Mouse (Mus musculus) ES-Bruce4 (cell line): ENCODE data around the gene Cse1l.

Experiments
- CTCF ChIP-seq: IDR thresholded peaks from one replicate; pipeline ENCODE4 v1.8.1; 2011; ENCODE audit warnings: low read depth, low read length
- POLR2A ChIP-seq: IDR thresholded peaks from one replicate; pipeline ENCODE4 v1.8.1; 2011; ENCODE audit warnings: low read length; ENCODE audit not compliant: insufficient read depth

DNA sequence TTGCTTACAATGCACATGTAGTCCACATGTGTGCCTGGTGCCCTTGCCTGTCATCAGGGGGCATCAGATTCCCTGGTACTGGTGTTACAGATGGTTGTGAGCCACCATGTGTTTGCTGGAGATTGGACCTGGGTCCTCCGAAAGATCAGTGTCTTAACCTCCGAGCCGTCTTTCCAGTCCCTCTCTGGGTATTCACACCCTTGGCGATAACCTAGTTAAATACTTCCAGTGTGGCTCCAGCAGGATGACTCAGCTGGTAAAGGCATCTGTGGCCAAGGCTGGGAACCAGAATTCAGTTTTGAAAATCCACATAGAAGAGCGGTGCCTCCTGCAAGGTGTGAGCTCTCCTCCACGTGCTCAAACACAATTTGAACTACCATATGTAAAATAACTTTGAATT, 28.1 kb downstream of the Cse1l start:
- TF ChIP-seq CTCF (no peak), POLR2A (no peak)
